Mouse (Mus musculus): Measurements from ENCODE around the gene Lrba. TPM values are rescaled to one million over a fixed set of nuclear protein-coding genes. Genes with fewer than 3 reads are reported as not detected.

Gene Lrba
- total RNA-seq, 2 experiments from 2014 or later: 19.4 to 19.8 TPM

DNA sequence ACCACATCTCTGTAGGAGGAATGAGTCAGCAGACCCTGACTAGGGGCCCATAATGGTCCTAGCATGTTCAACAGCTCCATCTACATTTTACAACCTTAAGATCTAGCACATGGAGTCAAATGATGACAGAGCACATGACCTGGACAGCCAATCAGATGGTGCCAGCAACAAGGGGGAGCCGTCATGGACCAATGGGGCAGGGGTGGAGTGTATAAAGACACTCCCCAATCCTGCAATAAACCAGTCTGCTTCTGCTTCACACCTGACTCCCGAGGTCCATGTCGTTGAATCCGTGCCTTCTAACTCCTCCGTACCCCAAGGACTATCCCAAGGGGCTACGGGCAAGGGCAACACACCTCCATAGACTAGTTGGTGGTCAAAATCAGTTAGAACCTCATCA, 594.9 kb downstream of the Lrba start:
- intact Hi-C loops (cut with DNase I): no loop called here
- DNase-seq: no peak

GRCm38 (mm10) chr3:86820344-86820743, 595.9 kb downstream of the Lrba start:
- DNase-seq: no peak
- intact Hi-C loops (cut with DNase I): no loop called here

GRCm38 (mm10) chr3:86821383-86821782, 596.9 kb downstream of the Lrba start:
- DNase-seq: no peak
- intact Hi-C loops (cut with DNase I): no loop called here

DNA sequence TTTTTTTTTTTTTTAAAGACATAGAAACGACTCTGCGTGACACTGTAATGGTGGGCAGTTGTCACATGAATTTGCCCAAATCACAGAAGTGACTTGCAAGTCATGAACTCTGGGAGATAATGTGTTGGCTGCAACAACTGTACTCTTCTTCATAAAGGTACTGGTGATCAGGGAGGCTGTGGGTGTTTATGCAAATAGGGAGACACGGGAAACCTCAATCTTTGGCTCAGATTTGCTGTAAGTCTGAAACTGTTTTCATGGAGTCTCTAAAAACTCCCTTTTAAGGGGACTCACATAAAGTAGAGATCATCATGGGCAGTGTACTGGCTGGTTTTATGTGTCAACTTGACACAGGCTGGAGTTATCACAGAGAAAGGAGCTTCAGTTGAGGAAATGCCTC, 603.0 kb downstream of the Lrba start:
- DNase-seq: no peak
- intact Hi-C loops (cut with DNase I): no loop called here

DNA sequence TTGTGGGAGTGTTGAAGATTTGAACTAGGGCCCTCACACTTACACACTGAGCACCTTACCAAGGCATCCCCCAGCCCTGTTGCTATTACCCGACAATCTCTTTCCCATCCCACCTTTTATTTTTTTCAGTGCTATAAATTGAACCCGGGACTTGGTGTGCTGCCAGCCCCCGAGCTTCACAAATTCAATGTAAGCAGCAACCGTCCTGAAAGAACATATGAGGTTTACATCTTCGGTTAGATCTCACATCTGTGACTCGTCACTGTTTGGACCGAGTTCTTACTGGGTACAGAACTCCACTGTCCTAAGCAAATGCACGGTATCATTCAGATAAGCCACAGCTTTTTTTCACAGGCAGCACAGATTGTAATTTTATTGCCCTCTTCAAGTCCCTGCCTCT, 607.6 kb downstream of the Lrba start:
- intact Hi-C loops (cut with DNase I): no loop called here
- no peak for DNase-seq

Other genes starting within 250 kb of the Lrba start
- gene Prss48, start 222.2 kb upstream of the Lrba start, total RNA-seq (2021): not detected
- 100 to 1,000 TPM; 617 to 667 TPM for gene Rps3a1, start 82.0 kb upstream of the Lrba start, total RNA-seq (2021)